Mouse (Mus musculus) gastrocnemius, postnatal 4 days (tissue): Measurements from ENCODE around the gene Gm11213. TPM values are rescaled to one million over a fixed set of nuclear protein-coding genes. Genes with fewer than 3 reads are reported as not detected.
A peak's percentile ranks its signal among the peaks of the same experiment; 100 is the strongest.

Experiments
- DNase-seq, 2 experiments: peaks; one replicate each; pipeline ENCODE4 v3.0.0; 2021 to 2022; ENCODE audit warnings: low spot score in 2 of 2, mixed read lengths in 2 of 2
- total RNA-seq, 2 experiments: library from RNA; stranded (reverse); gene quantifications; 2 replicates each; pipeline ENCODE4 v1.2.3; 2021

Gene Gm11213
- total RNA-seq, 2 experiments from 2014 or later = not detected

DNA sequence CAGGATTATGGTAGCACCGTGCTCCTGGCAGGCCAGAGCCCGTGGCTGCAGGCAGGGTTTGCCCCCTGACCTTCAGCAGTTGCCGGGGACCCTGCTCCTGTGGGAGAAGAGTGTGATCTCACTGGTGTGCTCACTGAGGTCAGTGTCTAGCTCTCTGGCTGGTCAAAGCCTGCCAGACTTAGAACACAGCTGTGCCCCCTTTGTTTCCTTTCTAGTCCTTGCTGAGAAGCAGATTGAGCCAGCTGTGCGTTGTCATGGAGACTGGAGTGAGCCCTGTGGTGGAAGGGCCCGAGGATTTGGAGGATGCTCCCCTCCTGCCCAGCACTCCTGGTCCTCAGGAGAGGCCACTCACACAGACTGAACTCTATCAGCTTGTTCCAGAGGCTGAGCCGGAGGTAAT, 25.0 kb downstream of the Gm11213 start:
- no peak for DNase-seq

DNA sequence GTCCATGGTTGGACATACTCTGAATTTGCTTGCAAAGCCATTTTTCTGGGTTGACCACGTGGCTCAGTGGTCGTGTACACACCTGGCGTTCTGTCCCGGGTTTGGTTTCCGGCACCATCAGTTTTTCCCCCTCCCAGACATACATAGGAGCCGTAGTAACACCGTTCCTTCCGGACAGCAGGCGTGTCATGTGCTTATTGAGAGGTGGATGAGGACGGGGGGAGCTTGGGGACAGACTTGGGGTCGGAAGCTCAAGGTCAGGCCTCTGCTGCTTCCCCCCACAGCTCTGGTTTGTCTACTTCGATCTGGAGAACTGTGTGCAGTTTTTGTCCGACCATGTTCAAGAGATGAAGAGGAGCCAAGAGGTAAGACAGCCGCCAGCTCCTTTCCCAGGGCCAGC, 25.4 kb downstream of the Gm11213 start:
- DNase-seq = no peak

DNA sequence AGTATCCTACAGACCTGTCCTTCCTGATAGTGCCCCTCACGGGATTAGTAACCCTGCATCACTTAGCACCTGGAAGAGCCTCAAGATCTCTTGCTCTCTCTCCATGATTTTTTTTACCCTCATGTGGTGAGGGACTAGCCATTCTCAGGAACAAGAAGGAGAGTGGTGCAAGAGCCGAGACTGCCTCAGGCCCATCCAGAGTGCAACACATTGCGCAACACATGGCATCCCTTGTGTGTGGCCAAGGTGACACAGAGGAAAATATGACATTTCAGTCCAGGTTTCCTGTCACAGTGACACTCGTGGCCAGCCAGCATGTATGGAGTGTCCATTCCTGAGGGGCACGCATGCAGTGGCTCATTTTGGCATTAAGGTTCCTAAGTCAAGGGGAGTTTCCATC, 32.4 kb downstream of the Gm11213 start:
- DNase-seq = no peak

DNA sequence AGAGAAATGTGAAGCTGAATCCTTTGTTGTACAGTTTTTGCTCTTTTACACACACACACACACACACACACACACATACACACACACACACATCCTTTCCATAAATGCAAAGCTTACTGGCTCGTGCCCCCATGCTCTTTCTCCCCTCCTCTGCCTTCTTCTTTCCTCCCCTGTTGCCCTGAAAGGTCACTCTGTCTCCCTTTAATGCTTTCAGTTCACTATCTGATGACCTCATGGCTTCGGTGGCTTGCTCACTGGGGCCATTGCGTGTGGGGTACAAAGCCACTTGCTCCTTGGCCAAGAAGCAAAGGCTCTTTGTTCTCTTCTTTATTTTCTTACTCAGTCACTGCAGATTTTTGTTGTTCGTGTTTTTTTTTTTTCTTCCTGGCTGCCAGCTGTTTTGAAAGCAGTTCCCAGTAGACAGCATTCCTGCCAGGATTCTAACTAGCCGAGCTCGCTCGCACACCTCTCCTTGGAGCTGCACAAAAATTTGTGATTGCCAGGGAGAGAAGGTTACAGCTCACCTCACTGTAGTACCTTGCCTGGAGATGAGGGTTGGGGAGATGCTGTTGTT, 34.8 kb downstream of the Gm11213 start:
- DNase-seq = no peak

DNA sequence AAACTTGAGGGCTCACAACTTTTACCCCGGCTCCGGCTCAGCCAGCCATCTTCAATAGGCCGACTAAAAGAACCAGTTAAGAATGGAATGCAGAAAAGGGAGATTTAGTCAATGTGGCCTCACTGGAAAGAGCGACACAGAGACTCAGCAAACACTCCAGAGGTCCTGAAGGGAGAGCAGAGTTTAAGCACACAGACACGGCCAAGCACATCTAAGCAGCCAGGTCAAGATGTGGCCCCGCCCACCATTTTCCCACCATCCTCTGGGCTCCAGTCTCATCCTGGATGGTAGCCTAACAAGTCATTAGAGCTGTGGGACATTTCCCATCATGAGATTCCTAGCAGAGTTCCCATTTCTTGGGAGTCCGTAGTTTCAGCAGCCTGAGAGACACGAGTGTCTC, 35.7 kb downstream of the Gm11213 start:
- no peak for DNase-seq

DNA sequence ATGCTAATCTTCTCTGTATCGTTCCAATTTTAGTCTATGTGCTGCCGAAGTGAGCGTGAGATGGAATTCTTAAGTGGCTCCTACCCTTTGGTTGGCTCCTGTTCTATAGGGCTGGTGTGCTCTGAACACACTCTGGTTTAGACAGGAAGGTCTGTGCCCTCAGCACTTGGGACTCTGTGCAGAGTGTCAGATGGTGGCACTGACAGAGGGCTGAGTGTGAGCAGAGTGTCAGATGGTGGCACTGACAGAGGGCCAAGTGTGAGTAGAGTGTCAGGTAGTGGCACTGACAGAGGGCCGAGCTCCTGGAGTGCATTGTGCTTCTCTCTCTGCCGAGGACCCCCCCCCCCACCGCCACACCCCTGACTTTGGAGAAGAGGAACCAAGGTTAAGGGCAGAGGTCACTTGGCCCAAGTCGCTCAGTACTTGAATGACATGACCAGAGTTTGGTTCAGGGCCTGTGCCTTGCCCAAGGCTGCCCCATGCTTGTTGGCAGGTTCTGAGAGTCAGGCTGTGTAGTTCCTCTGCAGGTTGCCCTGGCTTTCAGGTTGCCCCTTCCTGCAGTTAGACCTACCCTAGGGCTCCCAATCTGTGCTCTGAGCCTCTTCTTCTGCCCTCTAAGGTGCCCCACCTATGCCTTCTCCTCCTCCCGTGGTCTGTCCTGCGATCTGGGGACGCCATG, 37.2 kb downstream of the Gm11213 start:
- DNase-seq = no peak

DNA sequence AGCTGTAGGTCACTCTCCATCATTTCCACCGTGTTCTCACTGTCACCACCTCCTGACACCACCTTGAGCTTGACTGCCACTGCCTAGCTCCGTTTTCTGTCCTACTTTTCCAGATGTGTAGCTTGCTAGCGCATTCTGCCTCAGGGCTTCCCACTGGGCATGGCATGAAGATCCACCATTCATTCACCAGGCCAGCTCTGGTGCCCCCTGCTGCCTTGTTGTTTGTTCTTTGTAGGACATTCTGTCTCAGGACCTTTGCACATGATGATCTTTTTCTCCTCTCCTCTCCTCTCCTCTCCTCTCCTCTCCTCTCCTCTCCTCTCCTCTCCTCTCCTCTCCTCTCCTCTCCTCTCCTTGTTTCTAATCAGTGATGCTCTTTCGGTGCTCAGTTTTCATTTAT, 42.3 kb downstream of the Gm11213 start:
- DNase-seq = no peak

DNA sequence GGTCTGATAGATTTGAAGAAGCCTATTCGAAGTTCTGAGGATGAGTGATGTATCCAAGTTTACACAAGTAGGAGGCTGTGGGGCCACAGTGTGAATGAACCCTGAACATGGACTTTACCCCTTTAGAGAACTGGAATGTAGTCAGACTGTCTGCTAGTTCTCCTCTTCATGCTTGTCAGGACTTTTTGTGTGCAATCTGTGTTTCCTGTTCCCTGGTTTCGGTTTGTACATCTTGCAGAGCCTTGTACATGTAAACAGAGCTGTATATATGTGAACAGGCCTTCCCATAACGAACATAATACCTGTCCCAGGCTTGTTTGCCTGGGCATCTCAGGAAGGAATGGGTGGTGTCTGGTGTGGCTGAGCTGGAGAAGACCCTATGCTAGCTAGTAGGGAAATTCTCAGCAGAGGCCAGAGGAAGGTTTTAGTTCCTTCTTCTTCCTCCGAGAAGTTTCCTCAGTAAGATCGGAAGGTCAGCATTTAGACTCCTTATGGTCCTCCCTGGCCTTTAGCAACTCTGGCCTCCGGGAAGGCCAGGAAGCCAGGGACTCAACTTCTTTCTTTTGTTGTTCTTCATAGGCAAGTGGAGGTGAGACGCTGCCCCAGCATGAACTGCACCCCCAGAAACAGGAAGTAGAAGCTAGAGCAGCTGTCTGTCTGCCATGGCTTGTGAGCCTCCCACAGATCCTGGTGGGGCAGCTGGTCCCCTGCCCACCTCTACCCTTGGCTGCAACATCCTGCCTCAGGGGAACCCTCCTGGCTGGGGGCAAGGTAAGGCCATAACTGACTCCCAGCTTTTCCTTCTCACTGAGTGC, 43.0 kb downstream of the Gm11213 start:
- no peak for DNase-seq

DNA sequence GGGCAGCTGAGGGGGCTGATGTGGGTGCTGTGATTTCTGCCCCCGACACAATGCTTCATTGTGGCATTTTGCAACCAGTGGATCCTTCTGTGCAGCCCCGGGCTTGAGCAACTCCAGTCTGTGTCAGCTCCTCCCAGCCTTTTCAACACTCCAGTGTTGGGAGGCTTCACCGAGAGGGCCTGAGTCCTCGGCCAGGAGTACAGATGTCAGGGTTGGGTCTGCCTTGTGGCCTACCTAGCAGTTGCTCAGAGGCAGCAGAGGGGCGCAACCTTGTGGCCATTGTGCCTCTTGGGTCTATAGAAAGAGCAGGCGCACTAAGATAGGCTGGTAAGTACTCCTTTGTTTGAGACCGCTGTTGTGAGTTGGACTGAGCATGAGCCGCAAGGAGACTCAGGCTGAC, 45.0 kb downstream of the Gm11213 start:
- no peak for DNase-seq

DNA sequence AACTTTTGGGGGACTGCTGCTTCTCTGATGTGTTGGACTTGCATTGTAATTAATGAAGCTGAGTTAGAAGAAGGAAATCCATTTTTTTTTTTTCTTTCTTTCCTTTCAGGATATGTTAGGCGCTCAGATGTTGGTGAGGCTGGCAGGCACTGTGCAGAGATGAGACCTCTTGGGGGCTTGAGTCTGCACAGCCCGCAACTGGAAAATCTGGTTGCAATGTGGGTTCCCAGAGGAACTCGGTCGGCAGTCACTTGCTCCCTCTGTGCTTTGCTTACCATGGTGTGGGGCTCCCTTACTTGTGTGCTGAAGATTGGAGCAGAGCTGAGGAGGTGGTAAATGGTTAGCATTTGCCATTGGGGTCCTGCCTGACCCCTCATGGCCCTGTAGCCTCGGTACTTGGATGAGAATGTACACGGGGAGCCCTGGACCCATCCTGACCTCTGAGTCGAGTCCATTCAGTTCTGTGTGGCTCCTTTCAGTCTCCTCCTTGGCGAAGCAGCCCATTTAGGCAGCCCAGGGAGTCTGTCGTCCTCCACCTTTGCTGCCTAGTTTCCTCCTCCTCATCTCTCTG, 45.8 kb downstream of the Gm11213 start:
- no peak for DNase-seq

DNA sequence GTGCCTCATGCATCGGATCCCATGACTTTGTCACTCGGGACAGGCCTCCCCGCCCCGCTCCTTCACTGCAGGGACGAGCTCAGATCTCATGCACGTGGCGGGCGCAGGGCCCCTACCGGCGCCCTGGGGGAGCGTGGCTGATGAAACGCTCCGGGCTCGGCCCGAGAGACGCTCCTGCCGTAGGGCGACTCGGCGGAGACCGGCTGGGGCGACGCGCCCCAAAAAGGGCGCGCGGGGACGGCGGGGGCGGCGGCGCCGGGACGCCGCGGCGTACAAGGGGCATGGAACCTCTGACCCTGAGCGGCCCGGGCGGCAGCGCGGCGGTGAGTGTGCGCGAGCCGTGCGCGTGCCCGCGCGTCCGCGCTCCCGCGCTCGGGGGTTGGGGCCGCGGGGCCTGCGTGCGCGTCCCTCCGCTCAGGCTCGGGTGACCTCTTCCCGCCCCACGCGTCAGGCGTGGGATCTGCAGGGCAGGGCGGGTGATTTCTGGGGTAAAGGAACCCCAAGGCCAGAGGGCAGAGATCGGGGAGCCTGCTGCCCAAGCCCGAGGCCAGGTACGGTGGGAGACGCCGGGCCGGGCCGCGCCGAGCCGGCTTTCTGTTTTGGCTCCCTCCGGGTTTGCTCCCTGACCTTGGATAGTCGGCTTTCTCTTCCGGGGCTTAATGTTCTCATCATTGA, 46.5 kb downstream of the Gm11213 start, which contains the start of gene Tmem268:
Gene Tmem268 (plus strand): TSS at position 375 of the 675 bp plus-strand sequence.
- peak; percentile 71 to 83 for DNase-seq

DNA sequence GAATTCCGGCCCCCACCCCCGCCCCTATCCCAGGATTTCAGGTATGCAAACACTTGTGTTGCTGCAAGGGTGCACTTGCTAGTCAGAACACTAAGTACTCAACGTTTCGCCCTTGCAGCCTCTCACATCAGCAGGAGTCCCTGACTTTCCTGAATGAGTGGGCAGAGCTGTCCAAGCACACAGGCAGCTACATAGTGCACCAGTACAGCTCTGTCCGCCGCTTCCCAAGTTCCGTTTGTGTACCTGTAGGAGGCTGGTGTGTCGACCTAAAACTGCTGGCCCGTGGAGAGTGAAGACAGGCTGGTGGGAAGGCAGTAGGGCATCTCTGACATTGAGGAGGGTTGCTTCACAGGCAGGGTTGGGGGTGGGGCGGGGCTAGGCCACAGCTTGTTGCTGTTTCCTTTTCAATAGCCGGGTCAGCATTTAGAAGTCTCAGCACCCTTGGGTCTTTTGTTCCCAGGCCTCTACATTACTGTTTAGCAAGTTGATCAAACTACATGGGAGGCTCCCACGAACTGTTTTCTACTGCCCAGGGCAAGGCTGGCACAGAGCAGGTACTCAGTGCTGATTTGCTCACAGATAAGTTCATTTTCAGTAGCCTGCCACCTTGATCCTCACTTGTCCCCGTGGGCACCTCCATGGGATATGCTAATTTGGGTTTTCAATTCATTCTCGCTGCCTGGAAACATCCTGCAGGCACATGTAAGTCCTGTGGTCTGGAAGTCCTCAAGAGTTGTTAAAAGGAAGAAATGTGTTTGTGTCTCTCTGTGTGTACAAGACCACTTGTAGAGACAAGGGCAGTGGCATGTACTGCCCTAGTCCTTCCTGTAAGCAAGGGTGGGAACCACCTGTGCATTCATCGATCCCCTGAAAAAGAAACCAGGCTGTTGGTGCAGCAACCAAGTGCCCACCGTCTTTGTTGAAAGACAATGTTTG, 47.7 kb downstream of the Gm11213 start:
- DNase-seq = no peak

DNA sequence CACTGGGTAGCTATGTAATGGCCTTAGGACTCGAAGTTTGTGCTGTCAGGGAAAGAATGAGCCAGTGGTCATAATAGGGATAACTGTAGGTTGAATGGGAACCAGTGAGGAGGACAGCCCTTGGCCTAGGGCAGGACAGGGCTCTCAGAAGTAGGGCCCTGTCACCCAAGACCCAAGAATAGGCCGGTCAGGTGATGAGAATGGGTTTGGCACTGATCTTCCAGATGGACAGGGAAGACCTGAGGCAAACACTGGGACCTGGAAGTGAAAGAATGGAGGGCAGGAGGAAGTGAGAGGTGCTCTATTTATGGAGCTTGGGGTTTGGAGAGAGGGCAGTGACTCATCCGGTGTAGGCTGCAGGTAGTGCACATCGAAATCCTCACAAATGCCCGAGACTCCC, 48.4 kb downstream of the Gm11213 start:
- DNase-seq = no peak

DNA sequence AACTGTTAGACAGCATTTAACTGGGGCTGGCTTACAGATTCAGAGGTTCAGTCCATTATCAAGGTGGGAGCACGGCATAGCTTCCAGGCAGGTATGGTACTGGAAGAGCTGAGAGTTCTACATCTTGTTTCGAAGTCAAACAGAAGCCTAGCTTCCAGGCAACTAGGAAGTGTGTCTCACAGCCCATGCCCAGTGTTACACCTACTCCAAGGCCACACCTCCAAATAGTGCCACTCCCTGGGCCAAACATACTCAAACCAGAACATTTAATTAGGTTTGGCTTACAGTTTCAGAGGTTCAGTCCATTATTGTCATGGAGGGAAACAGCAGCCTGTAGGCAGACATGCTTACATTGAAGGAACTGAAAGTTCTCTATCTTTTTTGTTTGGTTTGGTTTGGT, 50.0 kb downstream of the Gm11213 start:
- DNase-seq = no peak

DNA sequence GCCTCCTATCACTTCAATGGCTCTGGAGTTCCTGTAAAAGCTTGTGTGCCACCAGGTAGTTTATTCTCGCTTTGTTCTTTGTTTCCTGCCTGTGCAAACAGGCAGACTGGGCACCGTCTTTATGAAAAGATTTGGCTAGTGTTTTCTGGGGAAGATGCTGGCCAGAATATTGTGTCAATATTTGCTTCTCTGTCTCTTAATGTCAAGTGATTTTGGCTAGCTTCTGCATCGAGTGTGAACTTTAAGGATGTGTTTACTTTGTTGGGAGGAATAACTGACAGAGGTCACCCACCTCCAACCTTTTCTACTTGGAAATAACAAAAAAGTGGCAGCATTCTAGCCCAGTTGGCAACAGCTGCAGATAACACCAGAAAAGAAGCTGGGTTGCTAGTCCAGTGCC, 50.4 kb downstream of the Gm11213 start:
- no peak for DNase-seq

DNA sequence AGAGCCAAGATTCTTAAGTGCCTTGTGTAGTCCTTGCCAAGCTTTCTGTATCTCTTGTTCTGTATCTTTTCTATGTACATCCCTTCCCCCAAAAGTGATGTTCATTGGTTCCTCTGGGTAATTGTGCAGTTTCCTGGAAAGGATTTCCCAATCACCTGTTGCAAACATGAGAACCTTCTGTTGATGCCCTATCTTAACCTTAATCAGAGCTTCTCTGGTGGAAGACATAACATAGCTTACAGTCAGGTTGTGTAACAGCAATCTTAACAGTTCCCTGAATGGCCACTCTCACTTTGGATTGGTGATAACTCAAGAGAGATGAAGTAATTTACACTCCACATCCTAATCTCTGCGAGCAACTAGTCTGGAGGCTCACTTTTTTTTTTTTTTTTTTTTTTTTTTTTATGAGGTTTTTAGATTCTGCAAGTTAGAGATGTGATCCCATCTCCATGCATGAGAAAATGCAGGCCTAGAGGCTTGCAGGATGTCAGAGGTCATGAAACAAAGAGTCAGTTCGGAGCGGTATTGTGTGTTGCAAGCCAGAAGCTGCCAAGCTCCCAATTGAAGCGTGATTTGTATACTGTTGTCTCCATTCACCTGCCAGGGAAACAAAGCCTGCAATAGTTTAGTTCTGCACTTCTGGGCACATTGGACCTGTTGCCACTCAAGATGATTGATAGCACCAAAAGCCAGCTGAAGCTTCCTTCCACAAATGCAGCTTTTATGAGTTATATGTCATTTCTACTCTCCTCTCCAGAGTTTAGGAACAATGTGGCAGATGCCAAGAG, 51.1 kb downstream of the Gm11213 start:
- DNase-seq = no peak

DNA sequence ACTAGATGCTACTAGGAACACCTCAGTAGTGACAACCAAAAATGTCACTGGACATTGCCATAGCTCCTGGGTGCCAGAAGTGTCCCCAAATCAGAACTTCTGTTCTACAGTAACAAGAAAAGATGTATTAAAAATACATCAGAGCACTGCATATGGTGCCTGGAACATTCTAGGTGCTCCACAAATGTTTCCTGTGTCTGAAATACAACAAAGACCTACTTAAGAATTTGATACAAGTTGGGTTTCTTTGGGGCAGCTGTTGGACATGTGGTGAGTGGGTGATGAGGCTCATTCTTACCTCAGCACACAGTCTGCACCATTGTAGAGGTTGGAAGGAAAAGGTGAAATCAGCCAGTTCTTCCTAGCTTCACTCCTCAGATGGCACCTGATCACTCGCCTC, 52.2 kb downstream of the Gm11213 start:
- no peak for DNase-seq

DNA sequence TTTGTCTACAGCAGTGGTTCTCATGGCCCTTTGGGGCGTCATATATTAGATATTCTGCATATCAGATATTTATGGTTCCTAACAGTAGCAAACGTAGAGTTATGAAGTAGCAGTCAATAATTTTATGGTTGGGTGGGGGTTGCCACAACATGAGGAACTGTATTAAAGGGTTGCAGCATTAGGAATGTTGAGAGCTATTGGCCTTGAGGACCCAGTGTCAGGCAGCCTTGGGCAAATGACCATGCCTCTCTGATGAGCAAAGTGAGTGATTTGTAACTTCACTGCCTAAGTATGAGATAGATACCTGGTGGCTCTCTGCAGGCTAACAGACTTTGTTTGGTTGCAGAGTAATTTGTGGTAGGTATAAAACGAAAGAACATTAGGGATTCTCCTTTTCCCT, 54.2 kb downstream of the Gm11213 start:
- no peak for DNase-seq

DNA sequence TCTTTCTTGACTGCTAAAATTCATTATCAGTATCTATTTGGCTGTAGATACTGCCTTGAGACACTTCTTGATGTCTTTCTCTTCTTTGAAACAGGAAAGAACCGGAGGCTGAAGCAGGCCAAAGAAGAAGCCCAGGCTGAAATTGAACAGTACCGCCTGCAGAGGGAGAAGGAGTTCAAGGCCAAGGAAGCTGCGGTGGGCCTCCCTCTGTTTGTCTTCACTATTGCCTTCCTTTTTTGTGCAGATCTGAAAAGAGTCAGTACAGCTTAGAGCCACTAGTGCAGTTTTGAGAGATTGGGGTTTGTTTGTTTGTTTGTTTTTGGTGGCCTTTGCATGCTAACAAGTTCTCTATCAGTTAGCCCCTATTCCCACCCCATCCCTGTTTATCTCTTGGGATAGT, 56.6 kb downstream of the Gm11213 start:
- DNase-seq = no peak

DNA sequence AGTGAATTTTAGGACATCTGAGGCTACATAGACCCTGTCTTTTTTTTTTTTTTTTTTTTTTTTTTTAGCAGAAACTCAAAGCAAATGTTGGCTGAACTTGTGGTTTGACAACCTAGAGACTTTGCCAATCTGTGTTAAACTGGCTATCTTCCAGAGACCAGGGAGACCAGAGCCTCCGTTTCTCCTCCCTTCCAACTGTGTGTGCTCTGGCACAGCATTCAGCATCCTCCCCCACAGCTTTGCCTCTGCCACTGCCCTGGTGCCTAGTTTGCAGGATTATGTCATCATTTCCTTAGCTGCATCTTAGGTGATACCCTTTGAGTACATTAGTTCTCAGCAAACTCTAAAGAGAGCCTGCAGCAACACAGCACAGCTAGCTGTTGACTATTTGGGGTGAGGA, 57.3 kb downstream of the Gm11213 start:
- DNase-seq = no peak
